ENCODE assay signal across 16 mouse cellular contexts in genomic region chr12:8869190-8869589, GRCm38 (mm10).
"Had no signal": no experiment of that assay in that cellular context is flagged by ENCODE, and none has a peak within 500 bp of the region (broad histone marks: within the 10 kb centered on the region; RNA-seq: fewer than 3 reads in every experiment).

No protein-coding gene starts in this region.

- H3K27me3 ChIP-seq: neural tube, embryonic 13.5 days; neural tube, embryonic 15.5 days; stomach, embryonic 15.5 days had no signal

- H3K27ac ChIP-seq: neural tube, embryonic 13.5 days; neural tube, embryonic 15.5 days; stomach, embryonic 15.5 days; stomach, postnatal 0 days had no signal

- H3K9me3 ChIP-seq: neural tube, embryonic 13.5 days; neural tube, embryonic 15.5 days; stomach, embryonic 15.5 days had no signal

- DNase-seq: retina, postnatal 1 day; right cerebral cortex, adult 18-20 months; right cerebral cortex, postnatal 14 days; right cerebral cortex, postnatal 25 days; right cerebral cortex, postnatal 4 days; spleen, adult 18-20 months; thymus, adult 18-20 months; thymus, adult 2 months; thymus, postnatal 14 days; thymus, postnatal 25 days; thymus, postnatal 36 days; thymus, postnatal 4 days had no signal

- H3K36me3 ChIP-seq: neural tube, embryonic 13.5 days; neural tube, embryonic 15.5 days; stomach, embryonic 15.5 days had no signal

- H3K4me1 ChIP-seq: neural tube, embryonic 13.5 days; neural tube, embryonic 15.5 days had no signal

- H3K9ac ChIP-seq: neural tube, embryonic 13.5 days; neural tube, embryonic 15.5 days; stomach, embryonic 15.5 days had no signal

- H3K4me3 ChIP-seq: neural tube, embryonic 13.5 days; neural tube, embryonic 15.5 days; stomach, embryonic 15.5 days had no signal
